Mouse (Mus musculus) activated CD4-positive, CD25-positive, alpha-beta regulatory T cell (primary cell): ENCODE data around the gene Cyp3a59. TPM values are rescaled to one million over a fixed set of nuclear protein-coding genes. Genes with fewer than 3 reads are reported as not detected.

Experiments used
- polyA plus RNA-seq, 2 experiments: library from polyadenylated mRNA; unstranded; fragments of 100-300 nt; shearing (Covaris generic); gene quantifications; one replicate each; pipeline ENCODE4 v1.2.1; 2017

Gene Cyp3a59
- polyA plus RNA-seq: not detected

GRCm38 (mm10) chr5:146078945-146079344 lies at the start of gene Cyp3a59:
TSS of gene Cyp3a59 (plus strand) at chr5:146079257.

GRCm38 (mm10) chr5:146160439-146160838 lies 81.4 kb downstream of the Cyp3a59 start, which contains the start of gene Gm5565:
TSS of gene Gm5565 (minus strand) at chr5:146160539.

Other genes starting within 250 kb of the Cyp3a59 start
- not detected for gene Cyp3a11, start 199.3 kb upstream of the Cyp3a59 start, polyA plus RNA-seq
- not detected for gene Cyp3a25, start 69.6 kb upstream of the Cyp3a59 start, polyA plus RNA-seq
- not detected for gene Gm5565, start 81.3 kb downstream of the Cyp3a59 start, polyA plus RNA-seq
- not detected for gene Gm6309, start 91.5 kb downstream of the Cyp3a59 start, polyA plus RNA-seq
- gene 1700001J03Rik, start 106.0 kb downstream of the Cyp3a59 start, polyA plus RNA-seq: not detected
- 10 to 100 TPM; 60.7 to 71.9 TPM for gene Rnf6, start 142.3 kb downstream of the Cyp3a59 start, polyA plus RNA-seq
- 10 to 100 TPM; 13.1 to 18.2 TPM for gene Cdk8, start 152.0 kb downstream of the Cyp3a59 start, polyA plus RNA-seq